Mouse (Mus musculus) cerebral cortex, adult 2 months (tissue): ENCODE measurements around the gene Def6.

Experiments used
- WGBS: fragments of 180-500 bp; shearing (Covaris S2); methylation state at CpG from one replicate; pipeline ENCODE4 v1.1.7; 2018; 5-methylcytosine and 5-hydroxymethylcytosine counted together

The Def6 gene

GRCm38 (mm10) chr17:28208314-28208612, 685 bp downstream of the Def6 start:
- WGBS, result 80% methylated on average over 8 of the region's 8 CpGs

- WGBS, result 70% methylated on average over 4 of the region's 4 CpGs
These were observed 2.0 kb downstream of the Def6 start for GRCm38 (mm10) chr17:28209457-28210110.

- 76% methylated on average over 6 of the region's 6 CpGs for WGBS
These were observed 4.4 kb downstream of the Def6 start for GRCm38 (mm10) chr17:28211921-28212341.

- 74% methylated on average over 9 of the region's 9 CpGs for WGBS
These were observed 4.8 kb downstream of the Def6 start for GRCm38 (mm10) chr17:28212391-28212790.

- WGBS, result 27% methylated on average over 4 of the region's 4 CpGs
These were observed 5.7 kb downstream of the Def6 start for GRCm38 (mm10) chr17:28213236-28213635.

- WGBS, result 91% methylated on average over 9 of the region's 9 CpGs
These were observed 9.2 kb downstream of the Def6 start for GRCm38 (mm10) chr17:28216791-28217190.

- WGBS, result 35% methylated on average over 23 of the region's 23 CpGs
These were observed 10.4 kb downstream of the Def6 start for GRCm38 (mm10) chr17:28217721-28218649.

GRCm38 (mm10) chr17:28222463-28222862, 14.9 kb downstream of the Def6 start:
- WGBS, result 97% methylated on average over 10 of the region's 10 CpGs

- 2% methylated on average over 46 of the region's 46 CpGs for WGBS
These were observed 16.2 kb downstream of the Def6 start for GRCm38 (mm10) chr17:28223561-28224391.

GRCm38 (mm10) chr17:28224615-28225014, 17.0 kb downstream of the Def6 start:
- 83% methylated on average over 10 of the region's 10 CpGs for WGBS

GRCm38 (mm10) chr17:28226014-28226413, 18.4 kb downstream of the Def6 start:
- WGBS, result 5% methylated on average over 21 of the region's 21 CpGs

GRCm38 (mm10) chr17:28230486-28230885, 22.9 kb downstream of the Def6 start:
- WGBS, result 90% methylated on average over 6 of the region's 6 CpGs

- 86% methylated on average over 18 of the region's 18 CpGs for WGBS
These were observed 23.6 kb downstream of the Def6 start for GRCm38 (mm10) chr17:28231026-28231736.

- WGBS, result under 1% methylated on average over 38 of the region's 57 CpGs
These were observed 25.0 kb downstream of the Def6 start, which contains the start of gene Ppard for GRCm38 (mm10) chr17:28232475-28233060. Ppard (plus strand) TSS chr17:28232700.

- WGBS, result 5% methylated on average over 17 of the region's 17 CpGs
These were observed 25.6 kb downstream of the Def6 start for GRCm38 (mm10) chr17:28233091-28233731.

- WGBS, result 69% methylated on average over 5 of the region's 5 CpGs
These were observed 27.1 kb downstream of the Def6 start for GRCm38 (mm10) chr17:28234641-28235040.

- WGBS, result 48% methylated on average over 7 of the region's 7 CpGs
These were observed 28.5 kb downstream of the Def6 start for GRCm38 (mm10) chr17:28235982-28236635.

- WGBS, result 67% methylated on average over 4 of the region's 4 CpGs
These were observed 29.0 kb downstream of the Def6 start for GRCm38 (mm10) chr17:28236636-28237015.

- WGBS, result 61% methylated on average over 5 of the region's 5 CpGs
These were observed 29.8 kb downstream of the Def6 start for GRCm38 (mm10) chr17:28237362-28237761.

GRCm38 (mm10) chr17:28237874-28238273, 30.3 kb downstream of the Def6 start:
- WGBS, result 76% methylated on average over 6 of the region's 6 CpGs
